Mouse (Mus musculus) forelimb bud, embryonic 11.5 days (tissue): ENCODE results near the gene Kctd4.

Experiments
- DNase-seq: peaks from one replicate; pipeline ENCODE4 v3.0.0-alpha.2; 2012; ENCODE audit warnings: low read depth, low spot score

Gene Kctd4

GRCm38 (mm10) chr14:75990936-75991335 lies 36.1 kb downstream of the Kctd4 start:
- no peak for DNase-seq

GRCm38 (mm10) chr14:75992371-75992770 lies 37.6 kb downstream of the Kctd4 start:
- no peak for DNase-seq

GRCm38 (mm10) chr14:75998082-75998481 lies 43.3 kb downstream of the Kctd4 start:
- DNase-seq: no peak

GRCm38 (mm10) chr14:76001781-76002180 lies 47.0 kb downstream of the Kctd4 start:
- DNase-seq: no peak

- DNase-seq: no peak
Observed at GRCm38 (mm10) chr14:76005011-76005410, 50.2 kb downstream of the Kctd4 start.

- DNase-seq: no peak
Observed at GRCm38 (mm10) chr14:76008174-76008573, 53.4 kb downstream of the Kctd4 start.

- DNase-seq: no peak
Observed at GRCm38 (mm10) chr14:76009185-76009584, 54.4 kb downstream of the Kctd4 start.

- peak; percentile 97 for DNase-seq
Observed at GRCm38 (mm10) chr14:76010102-76011061, 55.6 kb downstream of the Kctd4 start, which contains the start of gene Gtf2f2. Gtf2f2 (minus strand) TSS chr14:76010865.

- no peak for DNase-seq
Observed at GRCm38 (mm10) chr14:76011062-76011457, 56.3 kb downstream of the Kctd4 start.

GRCm38 (mm10) chr14:76014331-76014730 lies 59.5 kb downstream of the Kctd4 start:
- DNase-seq: no peak
